Mouse (Mus musculus) heart, adult 2 months (tissue): Measurements from ENCODE around the gene Arid5b.

Experiments used
- CTCF ChIP-seq: fragments of 200-600 bp; IDR thresholded peaks from 2 replicates; pipeline ENCODE4 v1.8.1; 2022; ENCODE audit warnings: antibody characterized with exemption, mild to moderate bottlenecking, moderate library complexity
- POLR2A ChIP-seq: fragments of 200-500 bp; IDR thresholded peaks from 2 replicates; pipeline ENCODE4 v1.6.1; 2011; ENCODE audit warnings: mild to moderate bottlenecking, low read depth, low read length, control low read depth; ENCODE audit not compliant: insufficient read depth

- no peak for TF ChIP-seq CTCF
- TF ChIP-seq POLR2A: no peak
Measured at GRCm38 (mm10) chr10:68182266-68182665, 96.3 kb downstream of the Arid5b start.
